In genomic region chr4:45522583-45522900, GRCm38 (mm10) we compare ENCODE assay signal across 17 mouse cellular contexts. TPM values are rescaled to one million over a fixed set of nuclear protein-coding genes. Genes with fewer than 3 reads are reported as not detected.
DNase-seq lines count a peak whose midpoint lies in the region; ATAC-seq and TF ChIP-seq lines count a peak whose summit lies in the region.
"Had no signal": no experiment of that assay in that cellular context is flagged by ENCODE, and none has a peak within 500 bp of the region (broad histone marks: within the 10 kb centered on the region; RNA-seq: fewer than 3 reads in every experiment).

No protein-coding gene starts in this region.

- no peak for ATAC-seq in hindbrain, embryonic 13.5 days (ENCODE audit: low FRiP score)
- ATAC-seq: inflammation-experienced regulatory T-cells, adult 6 months had no signal

- peaks cover 85% of the 10 kb centered on the region for H3K4me1 ChIP-seq in heart, embryonic 10.5 days
- H3K4me1 ChIP-seq in liver, adult 2 months (ENCODE audit: control insufficient read depth, insufficient read depth, low read length): peaks cover 63% of the 10 kb centered on the region
- peaks cover 41% of the 10 kb centered on the region for H3K4me1 ChIP-seq in hindbrain, embryonic 13.5 days (replicated peaks)

- no peaks in the 10 kb centered on the region for H3K27me3 ChIP-seq in heart, embryonic 10.5 days (ENCODE audit: insufficient read depth, poor library complexity, severe bottlenecking)
- no peaks in the 10 kb centered on the region for H3K27me3 ChIP-seq in liver, adult 2 months (ENCODE audit: control insufficient read depth, insufficient read depth, low read length)
- H3K27me3 ChIP-seq in hindbrain, embryonic 13.5 days: peaks cover 10% of the 10 kb centered on the region; the same call in 1 of the 2 replicates
- H3K27me3 ChIP-seq: embryonic facial prominence, embryonic 12.5 days; stomach, embryonic 15.5 days had no signal

- H3K4me3 ChIP-seq in heart, embryonic 10.5 days: no peak overlapping the region
- peak overlapping the region; percentile 28 for H3K4me3 ChIP-seq in liver, adult 2 months (ENCODE audit: insufficient read depth, low read depth, low read length)
- H3K4me3 ChIP-seq in hindbrain, embryonic 13.5 days: no peak overlapping the region
- H3K4me3 ChIP-seq: embryonic facial prominence, embryonic 12.5 days; neural tube, embryonic 13.5 days; stomach, embryonic 15.5 days had no signal

- peak overlapping the region; percentile 64 for H3K9ac ChIP-seq in liver, adult 2 months (ENCODE audit: low read depth, low read length)
- H3K9ac ChIP-seq in hindbrain, embryonic 13.5 days: no peak overlapping the region
- H3K9ac ChIP-seq: embryonic facial prominence, embryonic 12.5 days; neural tube, embryonic 13.5 days; stomach, embryonic 15.5 days had no signal

- H3K9me3 ChIP-seq in heart, embryonic 10.5 days: no peaks in the 10 kb centered on the region
- H3K9me3 ChIP-seq in hindbrain, embryonic 13.5 days: no peaks in the 10 kb centered on the region
- H3K9me3 ChIP-seq: embryonic facial prominence, embryonic 12.5 days; neural tube, embryonic 13.5 days; stomach, embryonic 15.5 days had no signal

- 72% methylated on average over 4 of the region's 4 CpGs for WGBS in heart, embryonic 10.5 days
- 32% methylated on average over 4 of the region's 4 CpGs for WGBS in liver, adult 2 months
- WGBS in hindbrain, embryonic 13.5 days: 74% methylated on average over 4 of the region's 4 CpGs

- H3K4me2 ChIP-seq in hindbrain, embryonic 13.5 days: no peak overlapping the region
- H3K4me2 ChIP-seq: embryonic facial prominence, embryonic 12.5 days; midbrain, embryonic 11.5 days; neural tube, embryonic 13.5 days; stomach, embryonic 15.5 days had no signal

- no peak for TF ChIP-seq CTCF in liver, adult 2 months (IDR thresholded peaks at IDR 0.05; ENCODE audit: low read depth, low read length)

- no peak for DNase-seq in heart, embryonic 10.5 days (ENCODE audit: low spot score)
- no peak for DNase-seq in heart, adult 8-10 months (ENCODE audit: low spot score)
- DNase-seq in liver, adult 2 months (ENCODE audit: extremely low read depth, low read depth, low spot score): peak; percentile 62
- no peak for DNase-seq in liver
- DNase-seq in kidney, postnatal 14 days: peak; percentile 23
- DNase-seq in layer of hippocampus, adult 8-10 months (ENCODE audit: low spot score in 2 of 2): no peak
- DNase-seq: cerebellum, adult 9-10 months; layer of hippocampus, postnatal 36 days; lung, adult 18-20 months; lung, postnatal 36 days; right cerebral cortex, postnatal 14 days had no signal

- peaks cover 39% of the 10 kb centered on the region for H3K79me2 ChIP-seq in liver, adult 2 months (ENCODE audit: control insufficient read depth, insufficient read depth, low read length)

- no peak for TF ChIP-seq POLR2A in liver, adult 2 months (IDR thresholded peaks at IDR 0.05; ENCODE audit: extremely low read depth, insufficient read depth, low read length)

- H3K27ac ChIP-seq in heart, embryonic 10.5 days: peak overlapping the region; percentile 32; the same call in 1 of the 2 replicates
- peak overlapping the region; percentile 97 for H3K27ac ChIP-seq in liver, adult 2 months (replicated peaks; ENCODE audit: insufficient read depth, low read depth, low read length)
- no peak overlapping the region for H3K27ac ChIP-seq in hindbrain, embryonic 13.5 days
- H3K27ac ChIP-seq: embryonic facial prominence, embryonic 12.5 days; neural tube, embryonic 13.5 days; stomach, embryonic 15.5 days had no signal

- H3K36me3 ChIP-seq in heart, embryonic 10.5 days: peaks cover 20% of the 10 kb centered on the region
- H3K36me3 ChIP-seq in liver, adult 2 months (ENCODE audit: control insufficient read depth, insufficient read depth, low read length): no peaks in the 10 kb centered on the region; the same call in 1 of the 2 replicates
- no peaks in the 10 kb centered on the region for H3K36me3 ChIP-seq in hindbrain, embryonic 13.5 days
- H3K36me3 ChIP-seq: embryonic facial prominence, embryonic 12.5 days; neural tube, embryonic 13.5 days had no signal

RNA-seq across cellular contexts. Expression of gene Shb, which starts 9.7 kb away (rescaled TPM):
- polyA plus RNA-seq in heart, embryonic 10.5 days (2016; fragmentation: Nextera tagmentation; extraction: Ambion mirVana): 8.2 and 8.3 TPM in 2 replicates
- 10 to 100 TPM; 23.7 to 44.2 (median 32.3) TPM for total RNA-seq in heart, adult 8-10 months (2022)
- 16.1 and 17.1 TPM in 2 replicates for total RNA-seq in liver, adult 2 months (2014; rRNA removed)
- 42.1 and 65.7 TPM in 2 replicates for polyA plus RNA-seq in liver, adult 2 months (2012; rRNA removed)
- total RNA-seq in layer of hippocampus, adult 8-10 months (2022): 10 to 100 TPM; 13.1 to 18.1 (median 14.1) TPM
- 3.8 and 5.7 TPM in 2 replicates for polyA plus RNA-seq in hindbrain, embryonic 13.5 days (2015; fragmentation: Nextera tagmentation; extraction: Ambion mirVana)

Comparison
In these comparisons a context has a peak if more than half of its experiments do, and no peak if none do; other contexts are left out.
1. DNase-seq: peak in liver, adult 2 months (single experiment) and kidney, postnatal 14 days (single experiment); none in heart, embryonic 10.5 days (single experiment), heart, adult 8-10 months (single experiment), liver (single experiment) and layer of hippocampus, adult 8-10 months (0 of 2).